Mouse (Mus musculus): ENCODE results near the gene Taf1a.

DNA sequence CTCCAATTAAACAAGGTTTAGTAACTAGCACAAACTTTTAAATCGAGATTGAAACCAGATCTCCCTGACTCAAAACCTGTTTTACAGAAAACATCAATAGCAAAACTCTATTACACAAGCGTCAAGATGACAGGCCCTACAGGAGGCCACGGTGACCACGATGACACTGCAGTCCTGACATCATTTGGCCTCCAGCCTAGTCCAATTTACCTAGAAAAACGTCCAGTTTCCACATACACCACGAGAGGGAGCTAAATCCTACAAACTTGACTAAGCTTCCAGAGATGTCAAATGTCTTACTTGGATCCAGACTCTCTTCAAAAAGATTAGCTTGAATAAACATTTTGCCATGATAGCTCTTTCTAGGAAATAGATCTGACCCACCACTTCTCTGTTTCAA, 38.9 kb upstream of the Taf1a start:
- TF ChIP-seq GATA1 (IDR thresholded peaks at IDR 0.05; ENCODE audit: borderline replicate concordance, low read length) = no peak
- TF ChIP-seq FLI1 (IDR thresholded peaks at IDR 0.05; ENCODE audit: low read length) = no peak

Data from megakaryocyte, embryonic 14.5 days (primary cell).